Mouse (Mus musculus): ENCODE measurements at regions not wholly inside any gene's neighbourhood (a gene's known extent, or its start where the extent isn't known, plus 50 kb on each side); places are given as distances from the start of the nearest gene placed in this dataset.

DNA sequence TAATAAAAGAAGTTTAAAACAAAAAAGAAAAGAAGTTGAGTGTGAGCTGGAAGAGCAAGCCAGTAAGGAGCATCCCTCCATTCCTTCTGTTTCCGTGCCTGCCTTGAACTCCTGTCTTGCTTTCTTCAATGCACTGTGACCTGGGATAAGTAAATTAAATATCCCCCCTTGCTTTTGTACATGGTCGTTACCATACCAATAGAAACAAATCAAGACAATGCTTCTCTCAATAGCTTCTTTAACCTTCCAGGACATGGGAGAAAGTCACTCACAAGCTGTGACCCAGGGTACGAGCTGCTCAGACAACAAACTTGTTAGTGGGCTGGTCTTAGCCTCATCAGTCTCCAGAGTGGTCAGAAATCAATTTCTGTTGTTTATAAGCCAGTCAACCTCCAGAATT lies 53.4 kb upstream of the Nkd1 start:
- no peak for DNase-seq
- intact Hi-C loops (cut with DNase I; ENCODE audit: low total_unique reads), result no loop called here

DNA sequence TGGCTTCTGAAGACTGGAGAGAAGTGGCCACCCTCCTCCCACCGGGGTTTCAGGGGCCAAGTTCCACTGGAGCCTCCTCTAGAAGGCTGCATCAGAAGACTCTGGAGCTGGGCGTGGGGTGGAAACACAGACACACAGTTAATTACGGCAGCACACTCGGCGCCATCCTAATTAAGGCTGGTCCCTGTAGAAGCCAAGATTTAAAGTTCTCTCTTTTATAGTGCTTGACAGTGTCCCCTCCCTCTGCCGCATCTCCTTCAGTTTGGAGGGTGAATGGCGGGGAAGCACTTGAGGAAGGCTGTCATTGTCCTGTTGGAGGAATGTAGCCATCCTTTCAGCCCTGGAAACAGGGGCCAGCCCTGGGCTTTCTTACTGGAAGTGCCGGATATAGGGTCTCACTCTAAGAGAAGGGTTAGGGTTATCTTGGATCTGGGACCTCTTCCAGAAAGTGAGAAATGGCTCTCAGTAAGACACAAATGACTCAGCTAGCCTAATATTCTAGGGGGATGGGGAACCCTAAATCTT lies 50.2 kb upstream of the Nkd1 start:
- DNase-seq, result no peak
- intact Hi-C loops (cut with DNase I; ENCODE audit: low total_unique reads), result no loop called here

Data from gastrocnemius, postnatal 14 days (tissue).